Mouse (Mus musculus): ENCODE data around the gene Cst12. TPM values are rescaled to one million over a fixed set of nuclear protein-coding genes. Genes with fewer than 3 reads are reported as not detected.

Gene Cst12
- polyA plus RNA-seq (2015; fragmentation: Nextera tagmentation; extraction: Ambion mirVana): not detected in 2 replicates

GRCm38 (mm10) chr2:148789142-148789541 is at the start of gene Cst12:
Cst12 (plus strand) TSS chr2:148789361.

GRCm38 (mm10) chr2:148750058-148750457 is 39.1 kb upstream of the Cst12 start, which contains the start of gene Cstl1:
Cstl1 (plus strand) TSS chr2:148750358.

GRCm38 (mm10) chr2:148771397-148771796 is 17.8 kb upstream of the Cst12 start, which contains the start of gene Cst11:
Cst11 (minus strand) TSS chr2:148771497.

GRCm38 (mm10) chr2:148781709-148782108 is 7.5 kb upstream of the Cst12 start, which contains the start of gene 8030411F24Rik:
8030411F24Rik (plus strand) TSS chr2:148782009.

GRCm38 (mm10) chr2:148798485-148798884 is 9.3 kb downstream of the Cst12 start, which contains the start of gene Cst8:
Cst8 (plus strand) TSS chr2:148798785.

GRCm38 (mm10) chr2:148819909-148820308 is 30.7 kb downstream of the Cst12 start, which contains the start of gene Cst13:
Cst13 (plus strand) TSS chr2:148820081.

GRCm38 (mm10) chr2:148834912-148835311 is 45.8 kb downstream of the Cst12 start, which contains the start of gene Cst9:
Cst9 (plus strand) TSS chr2:148835147.

Other genes with a start within 250 kb of the Cst12 start
- 43.2 and 44.2 TPM in 2 replicates for gene Nxt1, start 116.8 kb upstream of the Cst12 start, polyA plus RNA-seq (2015; fragmentation: Nextera tagmentation; extraction: Ambion mirVana)
- 9.2 and 10.4 TPM in 2 replicates for gene Gzf1, start 108.3 kb upstream of the Cst12 start, polyA plus RNA-seq (2015; fragmentation: Nextera tagmentation; extraction: Ambion mirVana)
- gene Napb, start 56.9 kb upstream of the Cst12 start, polyA plus RNA-seq (2015; fragmentation: Nextera tagmentation; extraction: Ambion mirVana): 1.1 and 1.2 TPM in 2 replicates
- not detected in 2 replicates for gene Cstl1, start 39.0 kb upstream of the Cst12 start, polyA plus RNA-seq (2015; fragmentation: Nextera tagmentation; extraction: Ambion mirVana)
- gene Cst11, start 17.9 kb upstream of the Cst12 start, polyA plus RNA-seq (2015; fragmentation: Nextera tagmentation; extraction: Ambion mirVana): not detected in 2 replicates
- not detected in 2 replicates for gene 8030411F24Rik, start 7.4 kb upstream of the Cst12 start, polyA plus RNA-seq (2015; fragmentation: Nextera tagmentation; extraction: Ambion mirVana)
- not detected in 2 replicates for gene Cst8, start 9.4 kb downstream of the Cst12 start, polyA plus RNA-seq (2015; fragmentation: Nextera tagmentation; extraction: Ambion mirVana)
- gene Cst13, start 30.7 kb downstream of the Cst12 start, polyA plus RNA-seq (2015; fragmentation: Nextera tagmentation; extraction: Ambion mirVana): not detected in 2 replicates
- not detected in 2 replicates for gene Cst9, start 45.8 kb downstream of the Cst12 start, polyA plus RNA-seq (2015; fragmentation: Nextera tagmentation; extraction: Ambion mirVana)
- gene 9230104L09Rik, start 75.7 kb downstream of the Cst12 start, polyA plus RNA-seq (2015; fragmentation: Nextera tagmentation; extraction: Ambion mirVana): 0.41 TPM in 1 of 2 replicates, not detected in the other
- gene Cst3, start 86.3 kb downstream of the Cst12 start, polyA plus RNA-seq (2015; fragmentation: Nextera tagmentation; extraction: Ambion mirVana): 600 and 784 TPM in 2 replicates
- not detected in 2 replicates for gene Gm1330, start 213.9 kb downstream of the Cst12 start, polyA plus RNA-seq (2015; fragmentation: Nextera tagmentation; extraction: Ambion mirVana)
- not detected in 2 replicates for gene Gm10750, start 227.9 kb downstream of the Cst12 start, polyA plus RNA-seq (2015; fragmentation: Nextera tagmentation; extraction: Ambion mirVana)

Data from urinary bladder, postnatal 0 days (tissue).